Mouse (Mus musculus): ENCODE measurements around the gene Hsd3b7.
A peak's percentile ranks its signal among the peaks of the same experiment; 100 is the strongest.

- TF ChIP-seq POLR2A (IDR thresholded peaks at IDR 0.05; ENCODE audit: control insufficient read depth, low read depth, low read length) (peak; percentile 30; the same call in 1 of the 2 replicates), CTCF (IDR thresholded peaks at IDR 0.05; ENCODE audit: control insufficient read depth, insufficient read depth, insufficient replicate concordance, low read depth, low read length) (no peak)
These were observed 29.1 kb upstream of the Hsd3b7 start for GRCm38 (mm10) chr7:127771262-127771661.

All from testis, adult 2 months (tissue).